Mouse (Mus musculus) forebrain, embryonic 11.5 days (tissue): ENCODE data around the gene Elmod3. TPM values are rescaled to one million over a fixed set of nuclear protein-coding genes. Genes with fewer than 3 reads are reported as not detected.

Source experiments
- ATAC-seq: fragments of 200-750 bp; cut with Nextera tagmentation; replicated peaks from 2 replicates; pipeline ENCODE4 v1.8.0; 2017; ENCODE audit warnings: moderate TSS enrichment; ENCODE audit not compliant: low FRiP score
- DNase-seq: peaks from one replicate; pipeline ENCODE4 v3.0.0-alpha.2; 2017; ENCODE audit warnings: low spot score
- H3K27ac ChIP-seq: fragments of 300-500 bp; sonication (generic); 2 replicates; pipeline ENCODE4 v1.5.1; 2014; ENCODE audit warnings: low read depth, low read length
- H3K27me3 ChIP-seq: fragments of 300-500 bp; sonication (generic); 2 replicates; pipeline ENCODE4 v1.6.1; 2014; ENCODE audit warnings: mild to moderate bottlenecking, low read length, mixed read lengths; ENCODE audit not compliant: control insufficient read depth, insufficient read depth
- H3K36me3 ChIP-seq: fragments of 300-500 bp; sonication (generic); 2 replicates; pipeline ENCODE4 v1.6.1; 2014; ENCODE audit warnings: mild to moderate bottlenecking, low read length, moderate library complexity, mixed read lengths; ENCODE audit not compliant: control insufficient read depth, insufficient read depth
- H3K4me1 ChIP-seq: fragments of 300-500 bp; sonication (generic); replicated peaks from 2 replicates; pipeline ENCODE4 v1.6.1; 2014; ENCODE audit warnings: low read length, mixed read lengths; ENCODE audit not compliant: control insufficient read depth, insufficient read depth
- H3K4me2 ChIP-seq: fragments of 300-500 bp; sonication (generic); 2 replicates; pipeline ENCODE4 v1.6.1; 2014; ENCODE audit warnings: low read depth, mild to moderate bottlenecking, low read length, moderate library complexity, mixed read lengths; ENCODE audit not compliant: severe bottlenecking
- H3K4me3 ChIP-seq: fragments of 300-500 bp; sonication (generic); 2 replicates; pipeline ENCODE4 v1.5.1; 2014; ENCODE audit warnings: low read depth, low read length
- H3K9ac ChIP-seq: fragments of 300-500 bp; sonication (generic); 2 replicates; pipeline ENCODE4 v1.6.1; 2014; ENCODE audit warnings: low read length
- H3K9me3 ChIP-seq: fragments of 300-500 bp; sonication (generic); 2 replicates; pipeline ENCODE4 v1.6.1; 2016; ENCODE audit warnings: low read length, mixed read lengths; ENCODE audit not compliant: control insufficient read depth
- WGBS: fragments of 180-500 bp; shearing (Covaris S2); extraction: QIAGEN DNeasy Blood & Tissue Kit; methylation state at CpG from one replicate; pipeline ENCODE4 v1.1.7; 2014; 5-methylcytosine and 5-hydroxymethylcytosine counted together
- polyA plus RNA-seq: library from polyadenylated mRNA; unstranded; fragments of >200 nt; fragmentation: Nextera tagmentation; extraction: Ambion mirVana; gene quantifications from 2 replicates; pipeline ENCODE4 v1.2.1, GENCODE M21; 2014

Gene Elmod3
- polyA plus RNA-seq, 1 experiment from 2014 or later, result 15.8 TPM

- no peaks in the 10 kb centered on the region for H3K9me3 ChIP-seq
- no peaks in the 10 kb centered on the region for H3K36me3 ChIP-seq
- no peaks in the 10 kb centered on the region for H3K27me3 ChIP-seq
- DNase-seq (no peak), ATAC-seq (no peak)
- H3K27ac ChIP-seq, result no peak overlapping the region
- H3K4me3 ChIP-seq, result no peak overlapping the region
- no peak overlapping the region for H3K4me2 ChIP-seq
- H3K9ac ChIP-seq, result no peak overlapping the region
- 88% methylated on average over 4 of the region's 4 CpGs for WGBS
- H3K4me1 ChIP-seq, result no peaks in the 10 kb centered on the region
These were observed 71.1 kb downstream of the Elmod3 start for GRCm38 (mm10) chr6:72527070-72527469.

- Histone ChIP-seq H3K27ac (no peak overlapping the region), H3K4me1 (peaks cover 8% of the 10 kb centered on the region), H3K4me2 (no peak overlapping the region), H3K4me3 (no peak overlapping the region), H3K36me3 (no peaks in the 10 kb centered on the region), H3K27me3 (no peaks in the 10 kb centered on the region), H3K9me3 (no peaks in the 10 kb centered on the region), H3K9ac (no peak overlapping the region)
- WGBS, result 87% methylated on average over 2 of the region's 2 CpGs
- ATAC-seq (no peak), DNase-seq (no peak)
These were observed 74.1 kb downstream of the Elmod3 start for GRCm38 (mm10) chr6:72524160-72524559.

GRCm38 (mm10) chr6:72523222-72523621 lies 75.0 kb downstream of the Elmod3 start:
- no peak overlapping the region for H3K27ac ChIP-seq
- H3K4me1 ChIP-seq, result peaks cover 8% of the 10 kb centered on the region
- no peak overlapping the region for H3K4me2 ChIP-seq
- ATAC-seq (no peak), DNase-seq (no peak)
- no peaks in the 10 kb centered on the region for H3K9me3 ChIP-seq
- H3K4me3 ChIP-seq, result no peak overlapping the region
- no peaks in the 10 kb centered on the region for H3K36me3 ChIP-seq
- H3K27me3 ChIP-seq, result no peaks in the 10 kb centered on the region
- 66% methylated on average over 4 of the region's 4 CpGs for WGBS
- H3K9ac ChIP-seq, result no peak overlapping the region

GRCm38 (mm10) chr6:72522288-72522687 lies 75.9 kb downstream of the Elmod3 start:
- H3K4me1 ChIP-seq, result peaks cover 8% of the 10 kb centered on the region
- H3K4me3 ChIP-seq, result no peak overlapping the region
- H3K4me2 ChIP-seq, result no peak overlapping the region
- DNase-seq, result no peak
- H3K36me3 ChIP-seq, result no peaks in the 10 kb centered on the region
- H3K27ac ChIP-seq, result no peak overlapping the region
- no peaks in the 10 kb centered on the region for H3K9me3 ChIP-seq
- no peak for ATAC-seq
- WGBS, result 96% methylated on average over 5 of the region's 5 CpGs
- no peaks in the 10 kb centered on the region for H3K27me3 ChIP-seq
- no peak overlapping the region for H3K9ac ChIP-seq

GRCm38 (mm10) chr6:72521607-72522006 lies 76.6 kb downstream of the Elmod3 start, which contains the start of gene Sh2d6:
Gene Sh2d6 (minus strand): TSS chr6:72521707.
- Histone ChIP-seq H3K9ac (no peak within 1 kb of the TSS), H3K36me3 (no peaks in the 10 kb centered on the region), H3K4me3 (no peak within 1 kb of the TSS), H3K27ac (peak within 1 kb of the TSS; percentile 82; the same call in 1 of the 2 replicates), H3K4me2 (no peak within 1 kb of the TSS), H3K27me3 (no peaks in the 10 kb centered on the region), H3K9me3 (no peaks in the 10 kb centered on the region), H3K4me1 (peaks cover 8% of the 10 kb centered on the region)
- ATAC-seq (no peak), DNase-seq (no peak)
- 87% methylated on average over 5 of the region's 5 CpGs for WGBS

GRCm38 (mm10) chr6:72520904-72521303 lies 77.3 kb downstream of the Elmod3 start:
- ATAC-seq (no peak), DNase-seq (no peak)
- Histone ChIP-seq H3K4me3 (no peak overlapping the region), H3K4me1 (peaks cover 8% of the 10 kb centered on the region), H3K36me3 (no peaks in the 10 kb centered on the region), H3K4me2 (no peak overlapping the region), H3K9me3 (no peaks in the 10 kb centered on the region), H3K27me3 (no peaks in the 10 kb centered on the region), H3K9ac (no peak overlapping the region), H3K27ac (0 out of 2 replicates have a peak overlapping the region, but pooled peaks have one; percentile 82)
- WGBS, result 88% methylated on average over 5 of the region's 5 CpGs

GRCm38 (mm10) chr6:72519892-72520663 lies 78.1 kb downstream of the Elmod3 start:
- ATAC-seq, result peak; percentile 82
- Histone ChIP-seq H3K4me1 (peaks cover 8% of the 10 kb centered on the region), H3K27me3 (no peaks in the 10 kb centered on the region), H3K4me3 (no peak overlapping the region), H3K9me3 (no peaks in the 10 kb centered on the region), H3K9ac (peak overlapping the region; percentile 53; the same call in 1 of the 2 replicates), H3K27ac (peak overlapping the region; percentile 82), H3K4me2 (peak overlapping the region; percentile 34; the same call in 1 of the 2 replicates), H3K36me3 (no peaks in the 10 kb centered on the region)
- WGBS, result 6% methylated on average over 10 of the region's 10 CpGs
- peak; percentile 77 for DNase-seq

GRCm38 (mm10) chr6:72519303-72519702 lies 78.9 kb downstream of the Elmod3 start:
- 21% methylated on average over 8 of the region's 8 CpGs for WGBS
- peaks cover 8% of the 10 kb centered on the region for H3K4me1 ChIP-seq
- H3K36me3 ChIP-seq, result no peaks in the 10 kb centered on the region
- H3K4me3 ChIP-seq, result no peak overlapping the region
- H3K9me3 ChIP-seq, result no peaks in the 10 kb centered on the region
- H3K27ac ChIP-seq, result peak overlapping the region; percentile 82
- H3K9ac ChIP-seq, result peak overlapping the region; percentile 23; the same call in 1 of the 2 replicates
- H3K27me3 ChIP-seq, result no peaks in the 10 kb centered on the region
- ATAC-seq, result peak; percentile 51
- peak overlapping the region; percentile 34; the same call in 1 of the 2 replicates for H3K4me2 ChIP-seq
- DNase-seq, result no peak
